Mouse (Mus musculus) adrenal gland, adult 2 months (tissue): Measurements from ENCODE around the gene Vpreb2. TPM values are rescaled to one million over a fixed set of nuclear protein-coding genes. Genes with fewer than 3 reads are reported as not detected.
"Not testable (repeated sequence)": the region's sequence is repeated elsewhere in the genome, so short reads cannot be mapped to it uniquely, and the experiment has no call there.

Experiments used
- DNase-seq: peaks from one replicate; pipeline ENCODE4 v3.0.0; 2021
- long read RNA-seq: library from polyadenylated mRNA; stranded (forward); transcript quantifications from one replicate; pipeline ENCODE4 v2.0.0, GENCODE M21; 2021
- polyA plus RNA-seq: library from polyadenylated mRNA; depleted of rRNA; stranded (reverse); fragments of >200 nt; gene quantifications from 2 replicates; pipeline ENCODE4 v1.2.3, GENCODE M21; 2012; rRNA removed
- total RNA-seq, 2 experiments: library from RNA; stranded (reverse); gene quantifications; 2 replicates each; pipeline ENCODE4 v1.2.3; 2021

Vpreb2 gene
- total RNA-seq: not detected
- polyA plus RNA-seq: not detected in 2 replicates
- long read RNA-seq: 0 reads

- no peak for DNase-seq
Measured at GRCm38 (mm10) chr16:17980128-17980527, at the start of gene Vpreb2. Gene Vpreb2 (plus strand): TSS chr16:17980428.

- no peak for DNase-seq
Measured at GRCm38 (mm10) chr16:17931906-17932460, 48.2 kb upstream of the Vpreb2 start.

- no peak for DNase-seq
Measured at GRCm38 (mm10) chr16:17933594-17934444, 46.4 kb upstream of the Vpreb2 start.

- DNase-seq: peak; percentile 46
Measured at GRCm38 (mm10) chr16:17934445-17934910, 45.8 kb upstream of the Vpreb2 start.

GRCm38 (mm10) chr16:17936776-17937175 lies 43.5 kb upstream of the Vpreb2 start:
- peak; percentile 36 for DNase-seq

- DNase-seq: no peak
Measured at GRCm38 (mm10) chr16:17938187-17938586, 42.0 kb upstream of the Vpreb2 start.

GRCm38 (mm10) chr16:17938821-17939220 lies 41.4 kb upstream of the Vpreb2 start:
- peak; percentile 76 for DNase-seq

- DNase-seq: no peak
Measured at GRCm38 (mm10) chr16:17939255-17939751, 40.9 kb upstream of the Vpreb2 start.

GRCm38 (mm10) chr16:17943466-17943865 lies 36.8 kb upstream of the Vpreb2 start:
- no peak for DNase-seq

GRCm38 (mm10) chr16:17945081-17945831 lies 35.0 kb upstream of the Vpreb2 start:
- no peak for DNase-seq

GRCm38 (mm10) chr16:17949421-17949877 lies 30.8 kb upstream of the Vpreb2 start:
- DNase-seq: no peak

GRCm38 (mm10) chr16:17950068-17950467 lies 30.2 kb upstream of the Vpreb2 start:
- no peak for DNase-seq

GRCm38 (mm10) chr16:17951618-17952017 lies 28.6 kb upstream of the Vpreb2 start:
- DNase-seq: no peak

- not testable (repeated sequence) for DNase-seq
Measured at GRCm38 (mm10) chr16:17956052-17956638, 24.1 kb upstream of the Vpreb2 start.

- no peak for DNase-seq
Measured at GRCm38 (mm10) chr16:17962091-17962490, 18.1 kb upstream of the Vpreb2 start.

- DNase-seq: no peak
Measured at GRCm38 (mm10) chr16:17971853-17972252, 8.4 kb upstream of the Vpreb2 start.

- DNase-seq: not testable (repeated sequence)
Measured at GRCm38 (mm10) chr16:17977840-17978239, 2.4 kb upstream of the Vpreb2 start.

- no peak for DNase-seq
Measured at GRCm38 (mm10) chr16:17983201-17983600, 3.0 kb downstream of the Vpreb2 start.

- DNase-seq: no peak
Measured at GRCm38 (mm10) chr16:17984231-17984630, 4.0 kb downstream of the Vpreb2 start.

- DNase-seq: no peak
Measured at GRCm38 (mm10) chr16:17985078-17985477, 4.8 kb downstream of the Vpreb2 start.

GRCm38 (mm10) chr16:17986456-17987132 lies 6.4 kb downstream of the Vpreb2 start:
- peak; percentile 50 for DNase-seq
